Mouse (Mus musculus) neural tube, embryonic 12.5 days (tissue): Measurements from ENCODE around the gene Fbxw13. TPM values are rescaled to one million over a fixed set of nuclear protein-coding genes. Genes with fewer than 3 reads are reported as not detected.

Experiments
- polyA plus RNA-seq: library from polyadenylated mRNA; unstranded; fragments of >200 nt; fragmentation: Nextera tagmentation; extraction: Ambion mirVana; gene quantifications from 2 replicates; pipeline ENCODE4 v1.2.1, GENCODE M21; 2016

Gene Fbxw13
- polyA plus RNA-seq, 1 experiment from 2014 or later: not detected

Other genes with a start within 250 kb of the Fbxw13 start
- gene Col7a1, start 242.4 kb downstream of the Fbxw13 start, polyA plus RNA-seq: 1.6 and 1.9 TPM in 2 replicates
- not detected in 2 replicates for gene Ucn2, start 210.0 kb downstream of the Fbxw13 start, polyA plus RNA-seq
- 22.9 and 23.9 TPM in 2 replicates for gene Pfkfb4, start 204.2 kb downstream of the Fbxw13 start, polyA plus RNA-seq
- 44.4 and 45.0 TPM in 2 replicates for gene Shisa5, start 157.4 kb downstream of the Fbxw13 start, polyA plus RNA-seq
- 8.9 and 10.6 TPM in 2 replicates for gene Trex1, start 136.2 kb downstream of the Fbxw13 start, polyA plus RNA-seq
- gene Atrip, start 121.9 kb downstream of the Fbxw13 start, polyA plus RNA-seq: 29.8 and 30.1 TPM in 2 replicates
- 14.5 and 15.0 TPM in 2 replicates for gene Ccdc51, start 113.5 kb downstream of the Fbxw13 start, polyA plus RNA-seq
- 739 and 773 TPM in 2 replicates for gene Tma7, start 113.4 kb downstream of the Fbxw13 start, polyA plus RNA-seq
- gene Plxnb1, start 100.6 kb downstream of the Fbxw13 start, polyA plus RNA-seq: 33.3 and 38.3 TPM in 2 replicates
- gene Fbxw21, start 33.9 kb downstream of the Fbxw13 start, polyA plus RNA-seq: not detected in 2 replicates
- not detected in 2 replicates for gene Fbxw20, start 38.8 kb upstream of the Fbxw13 start, polyA plus RNA-seq
- gene Fbxw14, start 91.7 kb upstream of the Fbxw13 start, polyA plus RNA-seq: not detected in 2 replicates
- not detected in 2 replicates for gene Fbxw28, start 143.7 kb upstream of the Fbxw13 start, polyA plus RNA-seq
- gene Fbxw22, start 208.3 kb upstream of the Fbxw13 start, polyA plus RNA-seq: not detected in 2 replicates